In the genomic region with DNA sequence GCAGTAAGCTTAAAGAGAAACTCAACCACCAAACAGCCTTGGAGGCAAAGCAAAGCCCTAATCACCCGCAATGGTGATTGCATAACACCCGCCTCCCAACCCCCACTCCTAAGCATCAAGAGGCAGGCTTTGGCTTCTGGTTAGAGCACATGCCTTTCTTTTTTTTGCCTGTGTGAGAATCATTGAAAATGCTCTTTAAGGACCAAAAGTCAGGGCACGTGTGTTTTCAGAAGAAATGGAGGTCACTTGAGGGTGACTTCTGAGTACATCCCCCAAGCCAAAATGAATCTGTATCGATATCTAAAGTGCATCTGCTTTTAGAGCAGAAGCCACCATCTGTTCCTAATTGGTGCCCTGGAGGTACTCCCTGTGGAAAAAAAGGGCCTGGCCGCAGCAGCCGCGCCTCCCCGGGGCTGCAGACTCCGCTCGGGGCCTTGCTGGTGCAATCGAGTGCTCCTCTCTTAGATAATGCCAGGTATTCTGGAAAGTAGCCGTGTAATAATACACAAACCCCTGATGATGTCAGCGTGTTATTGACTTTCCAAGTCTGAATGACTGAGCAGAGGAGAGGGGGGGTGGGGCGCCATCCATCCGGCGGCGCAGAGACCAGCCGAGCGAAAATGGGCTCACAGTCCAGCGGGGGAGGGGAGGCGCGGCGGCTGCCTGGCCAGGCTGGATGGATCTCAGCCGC, we compare ENCODE assay signal across 7 mouse cellular contexts.
A peak's percentile ranks its signal among the peaks of the same experiment; 100 is the strongest.
DNase-seq lines count a peak whose midpoint lies in the region; ATAC-seq and TF ChIP-seq lines count a peak whose summit lies in the region.

No protein-coding gene starts in this region.

- under 1% methylated on average over 24 of the region's 24 CpGs for WGBS in embryonic facial prominence, embryonic 10.5 days
- WGBS in kidney, adult 2 months, result under 1% methylated on average over 24 of the region's 24 CpGs
- WGBS in limb, embryonic 12.5 days, result under 1% methylated on average over 24 of the region's 24 CpGs
- under 1% methylated on average over 24 of the region's 24 CpGs for WGBS in midbrain, embryonic 15.5 days
- 2% methylated on average over 24 of the region's 24 CpGs for WGBS in spleen, adult 2 months

- H3K27ac ChIP-seq in embryonic facial prominence, embryonic 10.5 days (replicated peaks), result peak overlapping the region; percentile 80
- peak overlapping the region; percentile 89 for H3K27ac ChIP-seq in kidney, adult 2 months (ENCODE audit: insufficient read depth, low read depth, low read length)
- H3K27ac ChIP-seq in limb, embryonic 12.5 days, result peak overlapping the region; percentile 80
- H3K27ac ChIP-seq in midbrain, embryonic 15.5 days, result peak overlapping the region; percentile 89
- H3K27ac ChIP-seq in spleen, adult 2 months (ENCODE audit: insufficient read depth, low read length), result peak overlapping the region; percentile 87

- H3K36me3 ChIP-seq in embryonic facial prominence, embryonic 10.5 days (replicated peaks), result no peaks in the 10 kb centered on the region
- no peaks in the 10 kb centered on the region for H3K36me3 ChIP-seq in kidney, adult 2 months (ENCODE audit: control insufficient read depth, insufficient read depth, low read length)
- no peaks in the 10 kb centered on the region for H3K36me3 ChIP-seq in limb, embryonic 12.5 days
- no peaks in the 10 kb centered on the region for H3K36me3 ChIP-seq in midbrain, embryonic 15.5 days (replicated peaks)
- no peaks in the 10 kb centered on the region for H3K36me3 ChIP-seq in spleen, adult 2 months (ENCODE audit: control insufficient read depth, insufficient read depth, low read length)

- peak overlapping the region; percentile 56 for H3K4me2 ChIP-seq in limb, embryonic 12.5 days
- H3K4me2 ChIP-seq in midbrain, embryonic 15.5 days, result peak overlapping the region; percentile 53

- H3K4me3 ChIP-seq in embryonic facial prominence, embryonic 10.5 days, result peak overlapping the region; percentile 39
- peak overlapping the region; percentile 6 for H3K4me3 ChIP-seq in kidney, adult 2 months (ENCODE audit: insufficient read depth, low read depth, low read length)
- H3K4me3 ChIP-seq in limb, embryonic 12.5 days (replicated peaks), result peak overlapping the region; percentile 25
- H3K4me3 ChIP-seq in midbrain, embryonic 15.5 days, result peak overlapping the region; percentile 32
- peak overlapping the region; percentile 55 for H3K4me3 ChIP-seq in spleen, adult 2 months (ENCODE audit: extremely low read depth, insufficient read depth, insufficient read length)

- TF ChIP-seq POLR2A in kidney, adult 2 months (IDR thresholded peaks at IDR 0.05; ENCODE audit: low read depth, low read length), result no peak
- no peak for TF ChIP-seq POLR2A in spleen, adult 2 months (IDR thresholded peaks at IDR 0.05; ENCODE audit: low read depth, low read length)

- peak; percentile 99 for DNase-seq in adrenal gland, postnatal 10 days
- DNase-seq in embryonic facial prominence, embryonic 10.5 days (ENCODE audit: low spot score), result peak; percentile 96
- peak; percentile 95 to 96 for DNase-seq in heart, adult 18-20 months
- peak; percentile 97 for DNase-seq in kidney, adult 2 months
- peak; percentile 88 for DNase-seq in spleen, adult 2 months (ENCODE audit: low read depth in 1 of 2, low spot score in 2 of 2)

- no peaks in the 10 kb centered on the region for H3K27me3 ChIP-seq in embryonic facial prominence, embryonic 10.5 days (replicated peaks; ENCODE audit: low read depth, poor library complexity, severe bottlenecking)
- H3K27me3 ChIP-seq in kidney, adult 2 months (replicated peaks; ENCODE audit: control insufficient read depth, insufficient read depth, low read length), result no peaks in the 10 kb centered on the region
- no peaks in the 10 kb centered on the region for H3K27me3 ChIP-seq in limb, embryonic 12.5 days
- no peaks in the 10 kb centered on the region for H3K27me3 ChIP-seq in midbrain, embryonic 15.5 days (replicated peaks)
- H3K27me3 ChIP-seq in spleen, adult 2 months (ENCODE audit: control insufficient read depth, insufficient read depth, low read length), result no peaks in the 10 kb centered on the region

- no peaks in the 10 kb centered on the region for H3K9me3 ChIP-seq in embryonic facial prominence, embryonic 10.5 days
- no peaks in the 10 kb centered on the region for H3K9me3 ChIP-seq in limb, embryonic 12.5 days
- H3K9me3 ChIP-seq in midbrain, embryonic 15.5 days, result no peaks in the 10 kb centered on the region

- no peak for TF ChIP-seq CTCF in kidney, adult 2 months (conservative IDR thresholded peaks at IDR 0.05; ENCODE audit: insufficient read depth, insufficient read length, low read depth, low read length)
- TF ChIP-seq CTCF in spleen, adult 2 months (IDR thresholded peaks at IDR 0.05; ENCODE audit: extremely low read depth, insufficient read depth, insufficient read length, insufficient replicate concordance), result no peak

- peak; percentile 92 for ATAC-seq in limb, embryonic 12.5 days (ENCODE audit: insufficient number of reproducible peaks, insufficient read depth, low FRiP score, low TSS enrichment, low read depth)
- ATAC-seq in midbrain, embryonic 15.5 days (replicated peaks), result peak; percentile 97

- no peak overlapping the region for H3K9ac ChIP-seq in limb, embryonic 12.5 days (replicated peaks)
- peak overlapping the region; percentile 23; the same call in 1 of the 2 replicates for H3K9ac ChIP-seq in midbrain, embryonic 15.5 days

- peaks cover 47% of the 10 kb centered on the region for H3K4me1 ChIP-seq in embryonic facial prominence, embryonic 10.5 days
- H3K4me1 ChIP-seq in kidney, adult 2 months (ENCODE audit: control insufficient read depth, insufficient read depth, low read length), result peaks cover 30% of the 10 kb centered on the region
- peaks cover 40% of the 10 kb centered on the region for H3K4me1 ChIP-seq in limb, embryonic 12.5 days (replicated peaks)
- H3K4me1 ChIP-seq in midbrain, embryonic 15.5 days, result peaks cover 38% of the 10 kb centered on the region
- H3K4me1 ChIP-seq in spleen, adult 2 months (ENCODE audit: control insufficient read depth, insufficient read depth, insufficient read length), result peaks cover 30% of the 10 kb centered on the region; the same call in 1 of the 2 replicates

Comparison
In these comparisons a context has a peak if more than half of its experiments do, and no peak if none do; other contexts are left out.
1. Peak in every context shown above with its lines: DNase-seq, ATAC-seq, H3K4me3 ChIP-seq and H3K27ac ChIP-seq.